Mouse (Mus musculus) myocyte (in vitro differentiated cells): Measurements from ENCODE around the gene Gsk3a.

Experiments
- CEBPB ChIP-seq: IDR thresholded peaks from 2 replicates; pipeline ENCODE4 v1.6.1; 2011; ENCODE audit warnings: mild to moderate bottlenecking, moderate library complexity; ENCODE audit not compliant: poor library complexity, insufficient read depth, severe bottlenecking
- MAX ChIP-seq: IDR thresholded peaks from one replicate; pipeline ENCODE4 v1.6.1; 2011; ENCODE audit warnings: low read depth, mild to moderate bottlenecking, control low read depth
- MYOG ChIP-seq, 3 experiments: IDR thresholded peaks; one replicate each; pipeline ENCODE4 v1.6.1; 2011; ENCODE audit warnings: control low read depth in 2 of 3, low read depth in 2 of 3, mild to moderate bottlenecking in 2 of 3; ENCODE audit not compliant: insufficient read length in 2 of 3, control insufficient read depth in 1 of 3, insufficient read depth in 1 of 3
- POLR2A ChIP-seq: IDR thresholded peaks from one replicate; pipeline ENCODE4 v1.6.1; 2011; ENCODE audit warnings: low read depth, mild to moderate bottlenecking, control low read depth, moderate library complexity; ENCODE audit not compliant: insufficient read length
- POLR2AphosphoS2 ChIP-seq: IDR thresholded peaks from one replicate; pipeline ENCODE4 v1.6.1; 2011; ENCODE audit warnings: low read depth, control low read depth; ENCODE audit not compliant: insufficient read length
- SRF ChIP-seq: IDR thresholded peaks from one replicate; pipeline ENCODE4 v1.6.1; 2011; ENCODE audit warnings: low read depth; ENCODE audit not compliant: control insufficient read depth, insufficient read length
- TCF12 ChIP-seq: IDR thresholded peaks from one replicate; pipeline ENCODE4 v1.6.1; 2011; ENCODE audit warnings: mild to moderate bottlenecking, control low read depth; ENCODE audit not compliant: poor library complexity, insufficient read depth, severe bottlenecking
- TCF3 ChIP-seq: IDR thresholded peaks from one replicate; pipeline ENCODE4 v1.6.1; 2011; ENCODE audit warnings: low read depth, control low read depth; ENCODE audit not compliant: insufficient read length

- TF ChIP-seq POLR2A (no peak), TCF3 (no peak), MYOG (IDR thresholded peaks at IDR 0.05; ENCODE audit: control insufficient read depth in 1 of 3, insufficient read depth in 1 of 3, insufficient read length in 2 of 3, low read depth in 2 of 3) (no peak), POLR2AphosphoS2 (no peak), SRF (no peak), MAX (no peak), CEBPB (no peak), TCF12 (no peak)
These were observed 34.2 kb upstream of the Gsk3a start for GRCm38 (mm10) chr7:25271651-25272444.
